Mouse (Mus musculus): ENCODE measurements at regions not wholly inside any gene's neighbourhood (a gene's known extent, or its start where the extent isn't known, plus 50 kb on each side); places are given as distances from the start of the nearest gene placed in this dataset.
A peak's percentile ranks its signal among the peaks of the same experiment; 100 is the strongest.

DNA sequence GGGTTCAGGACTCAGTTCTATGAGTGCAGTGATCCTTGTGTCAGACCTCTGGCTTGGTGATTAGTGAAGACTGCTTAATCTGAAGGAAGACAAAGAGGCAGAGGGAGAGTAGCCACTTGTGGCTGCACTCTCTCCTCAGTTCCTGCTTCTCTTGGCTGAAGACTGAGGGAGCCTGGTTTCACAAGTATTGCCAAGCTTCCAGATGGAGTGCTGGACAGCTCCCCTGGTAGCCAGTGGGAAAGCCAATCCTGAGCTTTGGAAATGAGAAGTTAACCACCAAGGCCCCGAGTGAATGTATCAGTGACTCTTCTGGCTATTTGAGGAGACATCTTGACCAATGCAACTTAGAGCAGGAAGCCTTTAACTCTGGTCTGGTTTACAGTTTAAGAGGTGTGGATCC, 279.9 kb upstream of the Adamts16 start:
- no peak for DNase-seq

DNA sequence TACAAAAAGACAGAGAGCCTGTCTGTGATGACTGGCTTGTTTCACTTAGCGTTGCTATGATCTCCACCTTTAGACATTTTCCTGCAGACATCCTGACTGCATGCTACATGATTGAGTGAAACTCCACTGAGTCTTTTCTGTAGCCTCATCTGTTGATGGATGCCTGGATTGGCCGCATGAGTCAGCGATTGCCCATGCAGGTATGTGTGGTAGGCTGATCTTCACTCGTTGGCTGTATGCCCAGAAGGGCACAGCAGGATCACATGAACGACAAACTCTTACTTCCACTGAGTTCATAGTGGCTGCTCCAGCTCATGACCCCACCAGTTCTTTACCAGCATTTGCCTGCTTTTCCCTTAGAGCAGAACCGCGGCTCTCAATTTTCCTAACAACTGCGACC, 266.6 kb upstream of the Adamts16 start:
- no peak for DNase-seq

DNA sequence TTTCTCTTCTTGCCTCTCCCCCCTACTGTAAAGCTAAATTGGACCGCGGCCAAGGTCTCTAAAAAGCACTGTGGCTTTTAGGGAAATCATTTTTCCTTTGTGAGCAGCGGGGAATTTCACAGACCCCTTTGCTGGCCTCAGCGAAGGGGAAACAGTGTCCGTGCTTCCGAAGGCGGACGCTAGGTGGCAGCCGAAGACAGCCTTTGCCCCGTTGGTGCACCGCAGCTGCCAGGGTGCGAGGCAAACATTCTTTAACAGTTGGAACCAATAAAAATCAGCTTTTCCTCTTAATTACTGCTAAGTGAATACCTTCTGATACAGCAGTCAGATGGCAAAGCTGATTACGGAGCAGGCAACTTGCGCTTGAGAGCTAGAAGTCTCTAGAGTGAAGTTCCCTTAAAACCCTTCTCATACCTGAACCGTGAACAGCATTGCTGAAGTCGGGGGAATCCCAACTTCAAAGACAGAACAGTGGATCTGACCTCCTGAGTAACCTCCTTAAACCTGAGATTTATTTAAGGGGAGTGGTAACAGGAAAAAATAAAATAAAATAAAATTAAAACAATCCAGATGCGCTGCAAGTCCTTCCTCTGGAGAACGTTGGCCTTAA, 263.7 kb upstream of the Adamts16 start:
- DNase-seq, result peak; percentile 59 to 68

DNA sequence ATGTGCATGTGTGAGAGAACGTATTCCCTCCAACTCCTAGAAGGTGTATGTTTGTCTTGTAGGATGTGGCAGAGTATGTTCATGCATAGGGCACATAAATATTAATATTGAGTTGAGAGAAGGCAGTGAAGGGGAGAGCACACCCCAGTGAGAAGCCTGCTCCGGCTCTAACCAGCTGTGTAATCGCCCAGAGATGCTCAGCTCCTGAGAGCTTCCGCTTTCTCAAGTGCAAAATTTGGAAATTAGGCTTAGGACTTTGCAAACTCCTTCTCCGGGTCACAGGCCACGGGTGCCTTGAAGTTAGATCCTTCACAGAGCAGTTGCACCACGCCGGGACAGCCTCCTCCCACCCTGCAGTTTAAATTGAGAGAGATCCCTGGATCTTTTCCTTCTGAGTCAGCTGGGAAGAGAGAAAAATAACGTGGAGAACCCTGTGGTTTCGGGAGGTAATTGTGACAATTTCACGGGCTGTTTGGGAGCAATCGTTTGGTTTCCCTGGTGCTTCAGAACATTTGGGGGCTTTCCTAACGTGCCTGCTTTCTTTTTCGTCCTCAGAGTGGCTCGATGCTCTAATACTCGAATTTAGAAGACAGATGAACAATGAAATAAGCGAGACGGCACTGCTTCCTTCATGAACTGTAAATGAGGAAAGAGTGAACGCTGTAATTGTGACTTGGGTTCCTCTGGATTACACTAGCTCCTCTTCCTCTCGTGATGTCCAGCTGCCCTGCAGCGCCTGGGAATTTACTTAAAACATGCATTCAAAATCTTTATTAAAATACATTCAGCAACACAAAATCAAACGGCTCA, 263.0 kb upstream of the Adamts16 start:
- DNase-seq, result no peak

DNA sequence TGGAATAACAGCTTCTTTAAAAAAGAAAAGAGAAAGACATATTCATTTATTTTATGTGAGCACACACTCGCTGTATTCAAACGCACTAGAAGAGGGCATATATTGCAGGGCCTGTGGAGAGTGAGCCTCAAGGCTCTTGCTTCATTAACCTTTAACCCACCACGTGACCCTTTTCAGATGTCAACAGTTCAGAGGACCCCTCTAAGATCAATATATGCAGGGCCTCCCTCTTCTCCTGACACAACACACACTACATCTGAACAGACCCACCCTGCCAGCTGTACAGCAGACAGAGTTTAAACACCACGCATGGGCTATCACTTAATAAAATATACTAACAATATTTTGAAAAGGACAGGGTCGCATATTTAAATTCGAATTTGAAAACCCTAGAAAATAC, 242.7 kb upstream of the Adamts16 start:
- no peak for DNase-seq

DNA sequence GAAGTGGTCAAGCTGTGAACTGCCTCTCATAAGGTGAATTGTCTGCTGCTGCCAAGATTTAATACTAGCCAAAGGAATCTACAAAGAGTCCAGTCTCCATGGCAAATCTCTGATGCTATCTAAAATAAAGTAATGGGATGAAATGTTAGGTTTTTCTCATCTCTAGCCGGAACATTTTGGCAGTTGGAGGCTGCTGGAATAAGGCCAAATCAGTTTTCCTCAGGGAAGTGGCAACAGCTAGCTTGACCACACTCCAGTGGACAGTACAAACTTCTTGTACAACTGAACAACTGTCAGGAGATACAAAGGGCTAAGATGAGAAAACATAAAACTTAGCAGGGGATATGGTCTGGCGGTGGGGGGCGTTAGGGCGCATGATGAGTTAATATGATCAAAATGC, 234.3 kb upstream of the Adamts16 start:
- DNase-seq, result no peak

DNA sequence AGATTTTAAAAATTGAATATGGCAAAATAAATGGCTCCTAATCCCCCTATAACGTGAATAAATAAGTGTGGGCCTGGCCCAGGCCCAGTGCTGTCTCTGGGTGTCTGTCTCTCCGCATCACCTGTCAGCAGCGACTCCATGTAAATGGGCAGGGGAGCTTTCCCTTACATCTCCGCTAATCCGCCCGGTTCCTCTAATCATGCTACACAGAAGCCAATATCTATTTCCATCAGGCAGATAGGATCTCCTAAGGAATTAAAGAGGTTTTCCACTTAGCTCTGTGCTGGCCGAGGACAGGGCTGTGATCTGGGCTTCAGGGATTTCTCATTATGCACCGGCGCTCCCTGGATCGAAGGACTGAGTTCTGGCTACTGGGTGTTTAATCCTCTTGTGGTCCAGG, 232.4 kb upstream of the Adamts16 start:
- DNase-seq, result no peak

DNA sequence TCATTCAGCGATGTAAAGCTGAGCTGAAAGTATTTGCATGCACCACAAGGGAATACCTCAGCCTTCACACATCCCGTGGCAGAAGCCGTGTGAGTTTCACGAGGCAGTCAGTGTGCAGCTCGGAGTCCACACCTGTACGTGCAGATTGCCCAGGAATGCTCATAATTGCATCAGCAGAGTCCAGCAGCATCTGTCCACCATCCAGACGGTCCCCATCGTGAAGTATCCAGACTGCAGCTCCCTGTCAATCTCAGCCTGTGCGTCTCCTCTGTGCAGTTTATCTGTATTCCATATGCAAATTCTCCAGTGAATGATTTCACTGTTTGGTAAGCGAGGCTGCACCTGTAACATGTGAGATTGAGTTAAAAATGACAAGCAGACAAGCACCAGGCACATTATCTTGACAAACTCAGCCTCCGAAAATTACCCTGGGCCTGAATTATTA, 227.2 kb upstream of the Adamts16 start:
- DNase-seq, result no peak

DNA sequence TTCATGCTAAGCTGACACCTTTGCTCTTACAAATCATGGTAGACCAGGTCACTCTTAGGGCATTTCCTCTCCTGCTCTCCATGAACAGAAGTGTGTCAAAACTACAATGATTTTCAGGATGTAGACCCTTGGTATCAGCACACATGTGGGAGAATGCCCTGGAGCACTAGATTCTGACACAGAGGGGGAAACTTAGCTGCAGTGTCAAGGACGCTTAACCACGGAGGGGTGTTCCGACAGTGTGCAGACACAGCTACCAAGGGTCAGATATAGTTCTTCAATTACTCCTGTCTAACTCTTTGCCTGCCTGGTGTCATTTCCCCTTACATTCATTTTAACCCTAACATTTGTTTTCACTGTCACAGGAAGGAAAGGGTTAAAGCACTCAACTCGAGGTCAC, 226.4 kb upstream of the Adamts16 start:
- no peak for DNase-seq

DNA sequence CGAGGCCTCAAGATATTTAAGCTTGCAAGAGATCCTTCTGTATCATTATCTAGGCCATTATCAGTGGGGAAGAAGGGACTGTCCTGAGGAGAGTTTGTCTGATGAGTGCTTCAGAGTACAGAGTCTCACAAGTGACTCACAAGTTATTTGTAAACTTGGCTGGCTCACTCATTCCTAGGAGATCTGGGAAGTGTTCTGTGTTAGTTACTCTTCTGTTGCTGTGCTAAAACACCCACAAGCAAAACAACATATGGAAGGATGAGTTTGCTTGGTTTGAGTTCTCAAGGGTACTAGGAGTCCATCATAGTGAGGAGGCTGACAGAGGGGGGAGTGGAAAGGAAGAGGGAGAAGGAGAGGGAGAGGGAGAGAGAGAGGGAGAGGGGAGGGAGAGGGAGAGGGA, 224.0 kb upstream of the Adamts16 start:
- DNase-seq, result no peak

DNA sequence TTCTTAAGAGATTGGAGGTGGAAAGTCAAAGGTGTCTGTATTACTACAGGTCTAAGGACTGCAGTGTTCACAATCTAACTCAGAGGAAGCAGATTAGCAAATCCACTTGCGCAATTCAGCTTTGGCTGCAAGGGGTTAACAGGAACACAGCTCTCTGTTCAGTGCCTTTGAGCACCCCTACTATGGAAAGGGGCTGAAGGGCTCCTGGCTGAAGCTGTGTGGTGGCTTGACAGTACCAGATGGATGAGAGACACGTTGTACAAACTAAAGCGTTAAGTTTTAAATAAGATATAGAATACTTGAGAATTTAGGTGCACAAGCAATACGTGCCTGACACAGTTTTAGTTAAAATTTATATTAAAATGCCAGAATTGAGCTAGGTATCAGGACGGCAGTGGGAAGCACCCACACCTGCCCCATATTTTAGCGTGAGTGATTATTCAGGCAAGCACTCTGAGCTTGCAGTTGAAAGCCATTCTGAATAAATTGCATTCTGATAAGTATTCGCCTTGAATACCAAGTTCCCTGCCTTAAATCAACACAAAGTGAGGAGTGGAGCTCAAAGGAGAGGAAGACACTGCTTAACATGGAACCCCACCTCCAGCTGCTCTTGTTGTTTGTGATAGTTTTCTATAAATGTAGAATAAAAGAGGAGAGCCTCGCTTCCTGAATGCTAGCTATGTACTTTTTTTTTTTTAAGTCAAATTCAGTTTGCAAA, 223.1 kb upstream of the Adamts16 start:
- DNase-seq, result no peak

DNA sequence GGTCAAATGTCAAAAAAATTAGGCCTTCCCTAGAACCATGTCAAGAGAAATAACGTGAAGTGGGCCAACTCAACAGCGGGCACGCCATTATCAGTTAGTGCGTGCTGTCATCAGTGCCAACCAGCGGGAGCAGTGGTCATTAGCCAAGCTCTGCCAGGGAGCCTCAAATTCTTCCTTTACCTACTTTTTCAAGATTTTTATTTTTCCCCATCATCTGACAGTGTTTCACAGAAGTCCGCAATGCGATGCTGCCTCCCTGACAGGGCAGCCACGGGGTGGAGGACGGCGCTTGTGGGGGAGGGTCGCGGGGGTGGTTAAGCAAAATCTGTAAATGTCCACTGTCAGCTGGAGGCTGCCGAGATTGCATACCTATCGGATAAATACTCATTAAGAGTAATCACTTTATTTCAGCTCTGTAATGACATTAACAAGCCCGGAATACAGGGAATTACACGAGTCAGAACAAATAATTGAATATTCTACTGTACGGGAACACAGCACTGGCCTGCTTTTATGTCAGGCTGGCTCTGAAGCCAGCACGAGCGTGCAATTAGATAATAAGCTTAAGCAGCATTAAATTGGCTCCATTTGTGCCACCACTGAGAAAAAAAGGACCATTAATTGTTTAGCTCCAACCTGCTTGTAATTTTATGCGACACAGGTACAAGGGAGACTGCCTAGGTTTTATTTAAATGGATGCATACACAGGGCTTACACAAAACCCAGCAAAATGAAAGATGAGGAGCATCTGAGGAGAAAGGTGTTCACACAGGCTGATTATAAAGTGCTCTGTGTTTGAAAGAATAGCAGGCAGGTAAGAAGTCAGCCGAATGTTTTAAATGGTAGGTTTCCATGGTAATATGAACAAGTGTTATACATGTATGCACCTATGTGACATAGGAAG, 212.0 kb upstream of the Adamts16 start:
- DNase-seq, result no peak

DNA sequence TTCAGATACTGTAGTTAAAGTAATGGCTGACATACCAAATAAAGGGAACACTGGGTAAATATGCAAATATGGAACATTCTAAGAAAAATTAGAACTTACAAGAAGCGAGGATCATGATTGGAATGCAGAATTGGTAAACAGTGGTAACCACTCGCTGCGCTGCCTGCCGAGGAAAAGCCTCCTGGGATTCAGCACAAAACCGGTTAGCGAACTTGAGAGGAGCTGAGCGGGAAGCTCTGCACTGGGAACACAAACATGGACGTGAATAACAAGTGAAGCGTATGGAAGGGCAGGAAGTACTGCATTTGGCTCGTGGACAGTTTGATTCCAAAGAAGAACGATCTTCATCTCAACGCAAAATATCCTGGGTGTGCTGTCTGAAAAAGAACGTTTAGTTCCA, 209.0 kb upstream of the Adamts16 start:
- no peak for DNase-seq

DNA sequence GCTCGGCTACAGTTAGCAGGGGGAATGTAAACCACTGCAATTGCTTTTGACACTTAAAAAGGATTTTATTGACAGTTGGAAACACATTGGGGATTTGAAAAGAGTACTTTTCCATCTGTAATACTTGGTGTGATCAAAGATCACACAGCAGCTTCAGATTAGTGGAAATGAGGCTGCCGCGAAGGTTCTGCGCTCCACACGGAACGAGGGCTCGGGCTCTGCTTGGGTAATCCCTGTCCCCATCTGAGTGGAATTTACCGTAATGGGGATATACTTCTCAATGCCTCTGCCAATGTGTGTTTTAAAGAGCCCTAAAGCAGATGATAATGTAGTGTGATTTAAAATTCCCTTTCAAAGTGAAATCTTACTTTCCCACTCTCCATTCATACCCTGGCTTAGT, 194.4 kb upstream of the Adamts16 start:
- DNase-seq, result no peak

DNA sequence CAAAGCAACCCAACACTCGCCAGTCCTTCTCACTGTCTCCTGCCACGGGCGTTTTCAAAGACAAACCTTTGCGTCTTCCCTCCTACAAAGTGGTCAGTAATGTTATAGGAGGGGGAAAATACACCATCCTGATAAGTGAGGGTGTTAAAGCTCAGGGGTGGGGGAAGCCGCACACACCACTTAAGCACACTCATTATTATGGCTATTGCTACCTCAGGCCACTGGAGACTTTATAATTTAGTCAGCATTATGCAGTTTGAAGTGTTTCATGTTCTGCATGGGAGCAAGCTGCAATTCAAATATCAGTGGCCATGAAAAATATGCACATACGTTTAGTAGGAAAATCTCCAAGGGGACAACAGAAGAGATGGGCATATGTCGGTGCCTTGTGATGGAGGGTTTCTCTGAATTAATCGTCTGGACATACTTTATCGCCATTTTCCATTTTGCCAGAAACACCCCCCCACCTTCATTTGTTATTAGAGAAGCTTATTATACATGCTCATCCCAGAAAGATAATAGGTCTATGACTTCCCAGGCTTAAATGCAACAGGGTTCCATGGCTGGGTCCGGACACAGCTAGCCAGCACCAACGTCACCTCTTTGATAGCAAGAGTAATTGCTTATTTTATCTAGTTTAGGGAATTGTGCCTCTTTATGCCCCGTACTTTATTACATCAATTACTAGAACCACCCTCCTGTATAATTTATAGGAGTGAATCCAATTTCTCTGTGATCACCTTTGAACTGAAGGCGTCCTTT, 193.5 kb upstream of the Adamts16 start:
- DNase-seq, result no peak

DNA sequence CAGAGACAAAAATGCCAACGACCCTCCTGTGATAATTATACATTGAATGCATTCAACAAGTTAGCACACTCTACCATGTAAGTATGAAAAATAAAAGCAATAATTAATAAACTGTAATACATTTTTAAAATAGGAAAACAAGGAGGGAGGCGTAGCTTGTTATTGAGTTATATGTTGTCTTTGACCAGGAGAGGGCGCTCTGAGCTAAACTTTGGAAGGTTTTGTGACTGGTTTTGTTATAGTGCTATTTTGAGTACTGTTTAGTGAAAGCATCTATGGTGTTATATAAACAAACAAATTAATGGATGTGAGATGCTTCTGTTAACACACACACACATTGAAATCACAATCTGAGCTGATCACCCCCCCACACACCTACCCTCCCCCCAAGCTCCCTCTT, 166.6 kb upstream of the Adamts16 start:
- peak; percentile 4 to 24 for DNase-seq

DNA sequence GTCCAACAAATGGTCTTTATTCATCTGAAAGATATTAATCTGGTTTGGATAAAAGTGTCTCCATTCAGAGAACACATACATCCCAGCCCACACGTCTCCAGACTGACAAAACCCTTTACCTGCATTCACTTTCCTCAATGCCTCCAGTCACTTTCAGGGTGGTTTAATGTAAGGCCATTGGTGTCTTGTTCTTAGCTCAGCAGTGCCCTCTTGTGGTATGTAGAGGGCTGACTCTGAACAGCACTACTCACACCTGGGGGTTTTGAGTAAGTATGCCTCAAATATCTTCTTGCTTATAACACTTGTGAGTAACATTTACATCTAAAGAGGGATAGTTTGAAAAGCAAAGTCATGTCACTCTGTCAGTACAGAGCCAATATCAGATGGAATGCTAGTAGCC, 164.5 kb upstream of the Adamts16 start:
- DNase-seq, result peak; percentile 19 to 35

DNA sequence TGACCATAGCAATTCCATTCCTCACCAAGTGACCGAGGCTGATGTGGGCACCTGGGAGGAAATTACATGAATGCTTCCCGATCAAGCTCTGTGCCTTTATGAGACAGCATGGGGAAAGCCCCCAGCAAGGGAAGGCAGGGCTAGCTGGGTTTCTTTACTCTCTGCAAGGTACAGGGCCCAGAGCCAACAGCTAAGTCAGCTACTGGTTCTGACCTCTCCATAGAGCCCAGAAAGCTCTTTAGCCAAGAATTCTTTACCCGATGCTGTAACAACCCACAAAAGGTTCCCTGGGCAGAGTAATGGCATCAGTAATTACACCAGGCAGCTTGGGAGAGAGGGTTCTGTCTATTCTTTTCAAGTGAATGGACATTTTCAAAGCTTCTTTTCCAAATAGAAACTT, 161.9 kb upstream of the Adamts16 start:
- no peak for DNase-seq

DNA sequence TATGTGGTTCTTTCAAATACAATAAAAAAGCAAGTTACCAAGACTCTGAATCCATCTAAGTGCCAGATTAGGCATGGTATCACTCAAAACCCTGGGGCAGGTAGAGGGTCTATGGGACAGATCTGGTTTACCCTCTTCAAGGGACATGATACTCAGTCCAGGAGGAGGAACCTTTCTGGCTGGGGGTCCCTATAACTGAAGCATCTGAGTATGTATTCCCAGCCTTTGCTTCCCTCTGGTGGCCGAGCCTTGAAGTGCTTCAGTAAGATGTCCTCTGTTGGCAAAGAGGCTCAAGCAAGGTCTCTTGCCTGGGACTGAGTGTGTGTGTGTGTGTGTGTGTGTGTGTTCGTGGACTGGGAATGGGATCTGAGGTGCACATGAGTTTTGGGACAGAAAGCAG, 159.7 kb upstream of the Adamts16 start:
- peak; percentile 27 to 36 for DNase-seq

DNA sequence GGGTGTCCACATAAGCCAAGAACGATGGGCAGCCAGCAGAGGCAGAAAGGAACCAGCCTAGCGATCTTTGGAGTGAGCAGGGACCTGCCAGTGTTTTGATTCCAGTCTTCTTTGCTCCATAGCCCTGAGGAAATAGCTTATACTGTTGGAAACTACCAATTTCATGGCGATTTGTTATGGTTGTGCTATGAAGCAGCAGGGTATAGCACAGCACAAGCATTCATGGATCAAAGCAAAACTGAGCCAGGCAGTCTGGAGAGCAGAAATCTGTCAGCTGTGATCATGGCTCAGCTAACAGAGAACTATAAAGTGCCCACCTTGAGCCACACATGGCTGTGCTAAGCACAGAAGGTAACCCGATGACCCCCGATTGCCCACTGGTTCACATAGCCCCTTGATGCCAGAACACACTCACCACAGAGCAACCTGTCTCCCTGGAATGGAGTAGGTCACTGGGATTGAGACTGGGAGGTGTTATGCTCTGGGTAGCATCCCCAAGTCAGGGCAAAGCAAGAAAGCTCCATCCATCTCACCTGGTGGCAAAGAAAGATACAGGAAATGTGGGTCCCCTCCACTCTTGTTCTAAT, 158.9 kb upstream of the Adamts16 start:
- DNase-seq, result no peak

DNA sequence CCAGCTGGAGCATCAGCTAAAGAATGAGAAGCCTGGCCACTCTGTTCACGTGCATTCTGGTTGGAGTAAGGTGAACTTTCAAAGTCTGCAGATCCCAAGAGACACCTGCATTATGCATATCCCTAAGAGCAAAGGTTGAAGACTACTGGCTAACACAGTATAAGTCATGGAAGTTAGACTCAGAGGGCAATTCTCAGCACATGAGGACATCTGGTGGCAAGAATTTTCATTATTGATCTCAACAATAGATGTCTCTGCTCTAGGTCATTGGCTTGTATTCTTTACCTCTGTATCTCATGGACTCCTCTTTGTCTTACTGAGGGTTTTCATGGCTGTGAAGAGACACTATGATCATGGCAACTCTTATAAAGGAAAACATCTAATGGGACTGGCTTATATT, 151.9 kb upstream of the Adamts16 start:
- DNase-seq, result no peak
